Mouse (Mus musculus) intestine, postnatal 0 days (tissue): ENCODE results near the gene H2al2a. TPM values are rescaled to one million over a fixed set of nuclear protein-coding genes. Genes with fewer than 3 reads are reported as not detected.

Experiments used
- ATAC-seq: fragments of 200-750 bp; cut with Nextera tagmentation; 2 replicates; pipeline ENCODE4 v1.8.0; 2017; ENCODE audit warnings: mild to moderate bottlenecking, moderate TSS enrichment, moderate library complexity
- H3K27ac ChIP-seq: fragments of 300-500 bp; sonication (generic); 2 replicates; pipeline ENCODE4 v1.5.1; 2014; ENCODE audit warnings: mild to moderate bottlenecking, low read depth, low read length, moderate library complexity
- H3K27me3 ChIP-seq: fragments of 300-500 bp; sonication (generic); replicated peaks from 2 replicates; pipeline ENCODE4 v1.6.1; 2014; ENCODE audit warnings: low read length, mixed read lengths; ENCODE audit not compliant: control insufficient read depth, insufficient read depth
- H3K36me3 ChIP-seq: fragments of 300-500 bp; sonication (generic); 2 replicates; pipeline ENCODE4 v1.6.1; 2014; ENCODE audit warnings: mild to moderate bottlenecking, moderate library complexity; ENCODE audit not compliant: control insufficient read depth, insufficient read depth
- H3K4me1 ChIP-seq: fragments of 300-500 bp; sonication (generic); replicated peaks from 2 replicates; pipeline ENCODE4 v1.6.1; 2014; ENCODE audit warnings: antibody characterized with exemption, low read length, mixed read lengths; ENCODE audit not compliant: control insufficient read depth, insufficient read depth
- H3K4me2 ChIP-seq: fragments of 300-500 bp; sonication (generic); replicated peaks from 2 replicates; pipeline ENCODE4 v1.6.1; 2014; ENCODE audit warnings: low read depth, mild to moderate bottlenecking, moderate library complexity
- H3K4me3 ChIP-seq: fragments of 300-500 bp; sonication (generic); 2 replicates; pipeline ENCODE4 v1.5.1; 2014; ENCODE audit warnings: low read depth, low read length
- H3K9ac ChIP-seq: fragments of 300-500 bp; sonication (generic); 2 replicates; pipeline ENCODE4 v1.6.1; 2014; ENCODE audit warnings: mild to moderate bottlenecking, low read depth, low read length
- H3K9me3 ChIP-seq: fragments of 300-500 bp; sonication (generic); 2 replicates; pipeline ENCODE4 v1.6.1; 2016; ENCODE audit warnings: mixed run types; ENCODE audit not compliant: control insufficient read depth
- CTCF ChIP-seq: sonication (generic); IDR thresholded peaks from 2 replicates; pipeline ENCODE4 v1.5.1; 2016; ENCODE audit warnings: low read depth, mild to moderate bottlenecking, control low read depth, antibody characterized with exemption, moderate library complexity
- WGBS: fragments of 180-500 bp; shearing (Covaris S2); extraction: QIAGEN DNeasy Blood & Tissue Kit; methylation state at CpG from one replicate; pipeline ENCODE4 v1.1.7; 2014; 5-methylcytosine and 5-hydroxymethylcytosine counted together
- polyA plus RNA-seq: library from polyadenylated mRNA; unstranded; fragments of >200 nt; fragmentation: Nextera tagmentation; extraction: Ambion mirVana; gene quantifications from 2 replicates; pipeline ENCODE4 v1.2.1, GENCODE M21; 2015

Gene H2al2a
- not detected in 2 replicates for polyA plus RNA-seq

- TF ChIP-seq CTCF = no peak
- ATAC-seq = no peak
- Histone ChIP-seq H3K27ac (no peak within 1 kb of the TSS), H3K9me3 (no peaks in the 10 kb centered on the region), H3K36me3 (no peaks in the 10 kb centered on the region), H3K9ac (no peak within 1 kb of the TSS), H3K4me3 (no peak within 1 kb of the TSS), H3K27me3 (no peaks in the 10 kb centered on the region), H3K4me1 (no peaks in the 10 kb centered on the region), H3K4me2 (no peak within 1 kb of the TSS)
Measured at GRCm38 (mm10) chr2:17996858-17997257, at the start of gene H2al2a. Gene H2al2a, minus strand, starts transcription at chr2:17996958.

GRCm38 (mm10) chr2:18046186-18046585 is 49.4 kb upstream of the H2al2a start:
- Histone ChIP-seq H3K4me1 (peaks cover 9% of the 10 kb centered on the region; the same call in 1 of the 2 replicates), H3K27me3 (no peaks in the 10 kb centered on the region), H3K4me3 (peak overlapping the region; percentile 82), H3K4me2 (peak overlapping the region; percentile 93), H3K9ac (peak overlapping the region; percentile 76; the same call in 1 of the 2 replicates), H3K27ac (no peak overlapping the region), H3K9me3 (no peaks in the 10 kb centered on the region), H3K36me3 (no peaks in the 10 kb centered on the region)
- ATAC-seq = no peak
- TF ChIP-seq CTCF = no peak
- WGBS = 10% methylated on average over 4 of the region's 4 CpGs

DNA sequence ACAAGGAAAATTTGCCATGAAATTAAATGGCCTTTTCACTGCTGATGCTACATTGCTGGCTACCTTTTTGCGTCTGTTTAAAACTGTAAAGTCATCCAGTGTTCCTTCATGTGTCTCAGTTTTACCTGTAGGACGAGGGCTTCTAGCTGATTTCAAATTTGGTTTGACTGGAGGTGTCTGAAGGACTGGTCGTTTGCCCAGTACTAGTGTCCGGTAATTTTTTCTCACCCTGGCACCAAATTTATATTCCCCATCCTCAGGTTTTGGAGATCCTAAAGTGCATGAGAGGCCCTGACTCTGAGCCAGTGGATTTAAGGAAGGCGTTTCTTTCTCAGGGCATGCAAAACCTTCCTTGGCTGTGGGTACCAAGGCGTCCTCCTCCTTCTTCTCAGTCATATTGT is 49.0 kb upstream of the H2al2a start:
- Histone ChIP-seq H3K4me3 (peak overlapping the region; percentile 82), H3K4me2 (peak overlapping the region; percentile 93), H3K9me3 (no peaks in the 10 kb centered on the region), H3K27me3 (no peaks in the 10 kb centered on the region), H3K27ac (no peak overlapping the region), H3K4me1 (peaks cover 9% of the 10 kb centered on the region; the same call in 1 of the 2 replicates), H3K36me3 (no peaks in the 10 kb centered on the region), H3K9ac (no peak overlapping the region)
- 69% methylated on average over 6 of the region's 6 CpGs for WGBS
- ATAC-seq = no peak
- TF ChIP-seq CTCF = no peak

GRCm38 (mm10) chr2:18045143-18045780 is 48.5 kb upstream of the H2al2a start:
- Histone ChIP-seq H3K9me3 (no peaks in the 10 kb centered on the region), H3K4me2 (peak overlapping the region; percentile 93), H3K27ac (no peak overlapping the region), H3K27me3 (no peaks in the 10 kb centered on the region), H3K36me3 (no peaks in the 10 kb centered on the region), H3K4me1 (peaks cover 9% of the 10 kb centered on the region; the same call in 1 of the 2 replicates), H3K4me3 (peak overlapping the region; percentile 82), H3K9ac (no peak overlapping the region)
- no peak for ATAC-seq
- 54% methylated on average over 7 of the region's 7 CpGs for WGBS
- no peak for TF ChIP-seq CTCF

GRCm38 (mm10) chr2:18041199-18041885 is 44.6 kb upstream of the H2al2a start:
- 67% methylated on average over 14 of the region's 14 CpGs for WGBS
- no peaks in the 10 kb centered on the region for H3K36me3 ChIP-seq
- TF ChIP-seq CTCF = no peak
- ATAC-seq = 0 out of 2 replicates have a peak, but pooled peaks have one; percentile 47
- no peaks in the 10 kb centered on the region for H3K27me3 ChIP-seq
- no peak overlapping the region for H3K27ac ChIP-seq
- peaks cover 6% of the 10 kb centered on the region; the same call in 1 of the 2 replicates for H3K4me1 ChIP-seq
- H3K4me2 ChIP-seq = 0 out of 2 replicates have a peak overlapping the region, but pooled peaks have one; percentile 30
- H3K4me3 ChIP-seq = no peak overlapping the region
- H3K9ac ChIP-seq = no peak overlapping the region
- H3K9me3 ChIP-seq = no peaks in the 10 kb centered on the region

DNA sequence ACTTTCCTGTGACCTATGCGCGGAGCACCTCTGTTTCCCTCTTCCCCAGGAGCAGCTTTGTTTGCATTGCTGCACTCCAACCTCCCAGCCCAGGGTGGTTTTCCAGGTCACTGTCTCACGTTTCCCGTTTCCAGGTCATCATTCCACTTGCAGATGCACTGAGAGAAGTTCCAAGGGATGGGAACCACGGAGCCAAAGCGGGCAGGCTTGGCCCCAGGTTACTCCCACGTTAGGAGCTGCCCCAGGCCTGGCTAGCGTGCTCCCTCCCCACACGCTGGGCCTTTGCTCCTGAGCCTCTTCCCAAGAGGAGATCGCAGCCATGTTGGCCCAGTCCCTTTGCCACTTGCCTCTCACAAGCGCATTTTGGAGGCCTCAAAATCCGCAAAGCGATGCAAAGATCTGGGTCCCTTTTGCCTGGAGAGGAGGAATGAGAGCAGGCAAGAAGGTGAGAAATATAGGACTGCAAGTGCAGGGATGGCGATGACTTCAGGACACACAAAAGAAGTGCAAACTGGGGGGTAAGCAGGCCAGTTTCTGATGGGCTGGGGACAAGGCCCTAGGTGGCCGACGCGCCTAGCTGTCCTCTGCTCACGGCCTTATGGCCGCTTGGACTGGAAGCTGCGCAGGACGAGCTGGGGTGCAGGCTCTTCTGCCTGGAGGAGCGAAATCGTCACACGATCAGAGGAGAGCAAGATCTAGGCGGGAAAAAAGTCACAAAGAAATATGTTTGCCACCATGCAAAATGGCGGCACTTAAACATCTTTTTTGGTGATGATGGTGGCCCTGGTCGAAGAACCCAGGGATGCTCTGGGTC is 43.8 kb upstream of the H2al2a start:
- Histone ChIP-seq H3K4me1 (peaks cover 6% of the 10 kb centered on the region; the same call in 1 of the 2 replicates), H3K36me3 (no peaks in the 10 kb centered on the region), H3K27me3 (no peaks in the 10 kb centered on the region), H3K4me2 (no peak overlapping the region), H3K27ac (no peak overlapping the region), H3K4me3 (no peak overlapping the region), H3K9ac (no peak overlapping the region), H3K9me3 (no peaks in the 10 kb centered on the region)
- WGBS = 83% methylated on average over 27 of the region's 27 CpGs
- TF ChIP-seq CTCF = no peak
- ATAC-seq = no peak
